Mouse (Mus musculus) spleen, postnatal 36 days (tissue): Measurements from ENCODE around the gene Gm20738.
"Not testable (repeated sequence)": the region's sequence is repeated elsewhere in the genome, so short reads cannot be mapped to it uniquely, and the experiment has no call there.

Experiments
- DNase-seq, 2 experiments: peaks; one replicate each; pipeline ENCODE4 v3.0.0; 2022; ENCODE audit warnings: low spot score in 2 of 2, mixed read lengths in 1 of 2

Gene Gm20738

DNA sequence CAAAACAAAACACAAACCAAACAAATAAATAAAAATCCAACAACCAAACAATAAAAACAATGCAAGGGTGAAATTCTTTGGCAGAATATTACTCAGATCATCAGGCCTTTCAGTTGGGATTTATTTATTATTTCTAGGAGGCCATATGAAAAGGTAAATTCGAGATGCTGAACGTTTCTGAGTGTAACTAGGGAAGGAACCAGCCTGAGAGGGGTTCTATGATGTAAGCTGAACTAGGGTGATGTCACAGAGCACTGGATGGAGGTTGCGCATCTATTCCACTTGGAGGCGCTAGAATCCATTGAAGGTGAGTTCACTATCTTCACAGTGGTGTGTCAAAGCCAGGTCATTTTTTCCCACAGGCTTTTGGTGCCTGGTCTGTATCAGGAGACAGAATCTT is at the start of gene Gm20738:
TSS of gene Gm20738 (plus strand) at position 301 of the 400 bp plus-strand sequence.
- DNase-seq = not testable (repeated sequence)
